Mouse (Mus musculus): ENCODE data around the gene Fis1.

- TF ChIP-seq POLR2A (IDR thresholded peaks at IDR 0.05; ENCODE audit: low read depth, low read length) (no peak), CTCF (IDR thresholded peaks at IDR 0.05; ENCODE audit: borderline replicate concordance, insufficient read depth, low read length) (no peak)
Observed at GRCm38 (mm10) chr5:136907587-136907986, 45.5 kb upstream of the Fis1 start.

All from embryonic fibroblast, embryonic 13.5 days (primary cell).